Mouse (Mus musculus) heart, embryonic 15.5 days (tissue): ENCODE results near the gene Cactin. TPM values are rescaled to one million over a fixed set of nuclear protein-coding genes. Genes with fewer than 3 reads are reported as not detected.

Source experiments
- ATAC-seq: fragments of 200-750 bp; cut with Nextera tagmentation; replicated peaks from 2 replicates; pipeline ENCODE4 v1.8.0; 2017; ENCODE audit warnings: low read depth, moderate TSS enrichment; ENCODE audit not compliant: insufficient number of reproducible peaks, insufficient read depth, low FRiP score
- H3K27ac ChIP-seq: fragments of 300-500 bp; sonication (generic); 2 replicates; pipeline ENCODE4 v1.5.1; 2015; ENCODE audit warnings: mild to moderate bottlenecking, inconsistent platforms
- H3K27me3 ChIP-seq: fragments of 300-500 bp; sonication (generic); 2 replicates; pipeline ENCODE4 v1.6.1; 2015; ENCODE audit warnings: inconsistent platforms
- H3K36me3 ChIP-seq: fragments of 300-500 bp; sonication (generic); 2 replicates; pipeline ENCODE4 v1.6.1; 2015; ENCODE audit warnings: mild to moderate bottlenecking, inconsistent platforms
- H3K4me1 ChIP-seq: fragments of 300-500 bp; sonication (generic); replicated peaks from 2 replicates; pipeline ENCODE4 v1.6.1; 2015; ENCODE audit warnings: inconsistent platforms
- H3K4me2 ChIP-seq: fragments of 300-500 bp; sonication (generic); 2 replicates; pipeline ENCODE4 v1.6.1; 2015; ENCODE audit warnings: inconsistent platforms, mild to moderate bottlenecking, moderate library complexity
- H3K4me3 ChIP-seq: fragments of 300-500 bp; sonication (generic); 2 replicates; pipeline ENCODE4 v1.5.1; 2015; ENCODE audit warnings: mild to moderate bottlenecking, inconsistent platforms
- H3K9ac ChIP-seq: fragments of 300-500 bp; sonication (generic); 2 replicates; pipeline ENCODE4 v1.6.1; 2015; ENCODE audit warnings: mild to moderate bottlenecking, inconsistent platforms
- H3K9me3 ChIP-seq: fragments of 300-500 bp; sonication (generic); replicated peaks from 2 replicates; pipeline ENCODE4 v1.6.1; 2016; ENCODE audit warnings: inconsistent platforms
- WGBS: fragments of 180-500 bp; shearing (Covaris S2); methylation state at CpG from one replicate; pipeline ENCODE4 v1.1.7; 2015; ENCODE audit warnings: mixed read lengths; 5-methylcytosine and 5-hydroxymethylcytosine counted together
- polyA plus RNA-seq: library from polyadenylated mRNA; unstranded; fragments of >200 nt; fragmentation: Nextera tagmentation; extraction: Ambion mirVana; gene quantifications from 2 replicates; pipeline ENCODE4 v1.2.1, GENCODE M21; 2015

Cactin gene
- polyA plus RNA-seq, 1 experiment from 2014 or later: 23.5 TPM

- WGBS: 2% methylated on average over 7 of the region's 7 CpGs
- H3K4me2 ChIP-seq: no peak overlapping the region
- no peaks in the 10 kb centered on the region for H3K9me3 ChIP-seq
- no peak overlapping the region for H3K27ac ChIP-seq
- H3K36me3 ChIP-seq: no peaks in the 10 kb centered on the region
- H3K9ac ChIP-seq: no peak overlapping the region
- no peak for ATAC-seq
- no peak overlapping the region for H3K4me3 ChIP-seq
- H3K27me3 ChIP-seq: peaks cover 40% of the 10 kb centered on the region
- H3K4me1 ChIP-seq: peaks cover 39% of the 10 kb centered on the region
Measured at GRCm38 (mm10) chr10:81289278-81289677, 31.6 kb upstream of the Cactin start.

- ATAC-seq: no peak
- Histone ChIP-seq H3K27ac (no peak overlapping the region), H3K4me2 (no peak overlapping the region), H3K4me3 (no peak overlapping the region), H3K27me3 (peaks cover 35% of the 10 kb centered on the region), H3K9me3 (no peaks in the 10 kb centered on the region), H3K36me3 (no peaks in the 10 kb centered on the region), H3K9ac (no peak overlapping the region), H3K4me1 (peaks cover 43% of the 10 kb centered on the region)
- WGBS: 58% methylated on average over 14 of the region's 14 CpGs
Measured at GRCm38 (mm10) chr10:81289811-81290210, 31.1 kb upstream of the Cactin start.

GRCm38 (mm10) chr10:81290698-81291460, 30.0 kb upstream of the Cactin start:
- Histone ChIP-seq H3K4me2 (peak overlapping the region; percentile 19; the same call in 1 of the 2 replicates), H3K4me1 (peaks cover 46% of the 10 kb centered on the region), H3K4me3 (peak overlapping the region; percentile 7; the same call in 1 of the 2 replicates), H3K27me3 (peaks cover 29% of the 10 kb centered on the region), H3K27ac (peak overlapping the region; percentile 7; the same call in 1 of the 2 replicates), H3K9me3 (no peaks in the 10 kb centered on the region), H3K9ac (no peak overlapping the region), H3K36me3 (no peaks in the 10 kb centered on the region)
- ATAC-seq: no peak
- 24% methylated on average over 24 of the region's 24 CpGs for WGBS

- Histone ChIP-seq H3K27me3 (peaks cover 29% of the 10 kb centered on the region), H3K9me3 (no peaks in the 10 kb centered on the region), H3K9ac (no peak within 1 kb of the TSS), H3K27ac (peak within 1 kb of the TSS; percentile 7; the same call in 1 of the 2 replicates), H3K4me1 (peaks cover 43% of the 10 kb centered on the region), H3K4me3 (peak within 1 kb of the TSS; percentile 71; the same call in 1 of the 2 replicates), H3K4me2 (peak within 1 kb of the TSS; percentile 19; the same call in 1 of the 2 replicates), H3K36me3 (no peaks in the 10 kb centered on the region)
- 61% methylated on average over 9 of the region's 9 CpGs for WGBS
- no peak for ATAC-seq
Measured at GRCm38 (mm10) chr10:81291511-81292104, 29.3 kb upstream of the Cactin start, which contains the start of gene Tjp3. Gene Tjp3 (minus strand): TSS chr10:81291581.

DNA sequence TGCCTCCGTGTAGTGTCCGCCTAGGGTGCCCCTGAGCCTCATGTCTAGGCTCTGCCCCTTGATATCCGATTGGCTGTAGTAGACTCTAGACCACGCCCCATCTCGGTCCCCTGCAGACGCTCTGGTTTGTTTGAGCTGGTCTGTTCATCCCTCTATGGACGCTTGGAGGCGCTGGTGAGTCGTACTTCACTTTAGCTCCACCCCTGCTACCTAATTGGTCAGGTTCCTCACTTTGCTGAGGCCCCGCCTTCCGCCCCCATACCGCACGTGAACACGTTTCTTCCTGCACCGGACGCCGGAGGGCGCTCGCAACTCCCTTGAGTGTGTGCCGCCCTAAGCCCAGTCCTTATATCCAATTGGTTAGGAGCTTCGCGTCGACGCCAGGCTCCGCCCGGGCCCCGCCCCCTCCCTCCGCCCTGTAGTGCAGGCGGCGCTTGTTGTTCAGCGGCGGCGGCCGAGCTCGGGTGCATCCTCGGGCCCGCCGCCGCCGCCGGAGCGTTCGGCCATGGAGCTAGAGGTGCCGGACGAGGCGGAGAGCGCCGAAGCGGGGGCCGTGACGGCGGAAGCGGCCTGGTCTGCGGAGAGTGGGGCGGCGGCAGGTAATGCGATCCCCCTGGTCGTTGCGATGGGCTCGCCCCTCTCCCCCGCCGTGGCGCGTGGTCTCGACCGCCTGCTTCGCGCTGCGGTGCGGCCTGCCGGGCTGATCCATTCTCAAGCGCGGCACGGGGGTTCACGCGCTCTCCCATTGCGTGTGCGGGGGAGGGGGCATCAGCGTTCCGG, 28.2 kb upstream of the Cactin start, which contains the start of gene Pip5k1c:
Pip5k1c (plus strand) TSS at position 410 of the 780 bp plus-strand sequence.
- WGBS: under 1% methylated on average over 78 of the region's 80 CpGs
- Histone ChIP-seq H3K9ac (peak within 1 kb of the TSS; percentile 87), H3K27ac (peak within 1 kb of the TSS; percentile 88), H3K36me3 (no peaks in the 10 kb centered on the region), H3K4me2 (peak within 1 kb of the TSS; percentile 93), H3K4me1 (peaks cover 49% of the 10 kb centered on the region), H3K27me3 (peaks cover 28% of the 10 kb centered on the region), H3K4me3 (peak within 1 kb of the TSS; percentile 71), H3K9me3 (no peaks in the 10 kb centered on the region)
- ATAC-seq: peak; percentile 95

- no peak for ATAC-seq
- Histone ChIP-seq H3K27ac (peak overlapping the region; percentile 88), H3K36me3 (no peaks in the 10 kb centered on the region), H3K9ac (peak overlapping the region; percentile 87), H3K9me3 (no peaks in the 10 kb centered on the region), H3K4me1 (peaks cover 57% of the 10 kb centered on the region), H3K4me2 (peak overlapping the region; percentile 93), H3K4me3 (peak overlapping the region; percentile 71), H3K27me3 (peaks cover 21% of the 10 kb centered on the region)
- 3% methylated on average over 25 of the region's 25 CpGs for WGBS
Measured at GRCm38 (mm10) chr10:81293334-81294030, 27.4 kb upstream of the Cactin start.

DNA sequence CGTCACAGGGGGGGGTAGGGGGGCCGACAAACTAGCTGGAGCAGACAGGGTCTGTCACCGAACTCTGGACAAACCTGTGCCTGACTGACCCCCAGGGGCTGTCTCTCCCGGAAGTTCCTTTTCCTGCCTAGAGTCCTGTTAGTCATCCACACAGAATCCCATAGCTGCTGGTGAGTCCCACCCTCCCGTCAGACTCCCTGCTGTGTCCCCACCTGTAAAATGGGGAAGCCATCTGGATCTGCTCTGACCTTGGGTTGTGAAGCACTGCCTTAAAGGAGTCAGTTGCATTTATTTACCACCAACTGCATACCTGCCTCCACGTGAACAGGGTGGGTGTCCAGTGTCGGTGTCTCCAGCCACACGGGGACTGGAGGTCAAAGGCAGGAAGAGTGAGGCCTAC, 26.5 kb upstream of the Cactin start:
- Histone ChIP-seq H3K27ac (no peak overlapping the region), H3K9me3 (no peaks in the 10 kb centered on the region), H3K4me1 (peaks cover 60% of the 10 kb centered on the region), H3K36me3 (no peaks in the 10 kb centered on the region), H3K4me2 (peak overlapping the region; percentile 93), H3K4me3 (peak overlapping the region; percentile 71), H3K9ac (peak overlapping the region; percentile 87), H3K27me3 (peaks cover 20% of the 10 kb centered on the region)
- 47% methylated on average over 8 of the region's 8 CpGs for WGBS
- no peak for ATAC-seq

- Histone ChIP-seq H3K27ac (no peak overlapping the region), H3K4me1 (peaks cover 66% of the 10 kb centered on the region), H3K9ac (no peak overlapping the region), H3K4me2 (peak overlapping the region; percentile 93; the same call in 1 of the 2 replicates), H3K9me3 (no peaks in the 10 kb centered on the region), H3K27me3 (peaks cover 12% of the 10 kb centered on the region), H3K36me3 (no peaks in the 10 kb centered on the region), H3K4me3 (no peak overlapping the region)
- ATAC-seq: no peak
- 85% methylated on average over 6 of the region's 6 CpGs for WGBS
Measured at GRCm38 (mm10) chr10:81295185-81295584, 25.7 kb upstream of the Cactin start.

DNA sequence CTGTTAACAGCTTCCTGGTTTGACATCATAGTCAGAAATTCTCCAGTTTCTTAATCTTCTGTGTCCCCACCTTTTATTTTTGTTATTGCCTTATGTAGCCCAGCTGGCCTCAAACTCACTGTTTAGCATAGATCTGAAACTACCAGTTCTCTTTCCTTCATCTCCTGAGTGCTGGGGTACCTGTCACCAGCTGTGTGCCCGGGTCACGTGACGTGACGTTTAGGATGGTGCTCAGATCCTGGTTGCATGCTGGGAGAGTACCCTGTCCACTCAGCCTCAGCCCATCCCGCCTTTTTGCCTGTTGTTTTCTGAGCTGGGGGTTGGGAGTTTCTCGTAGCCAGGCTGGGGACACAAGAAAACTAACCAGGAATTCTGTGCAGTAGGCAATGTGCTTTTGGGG, 23.7 kb upstream of the Cactin start:
- ATAC-seq: no peak
- Histone ChIP-seq H3K9ac (no peak overlapping the region), H3K4me3 (no peak overlapping the region)

DNA sequence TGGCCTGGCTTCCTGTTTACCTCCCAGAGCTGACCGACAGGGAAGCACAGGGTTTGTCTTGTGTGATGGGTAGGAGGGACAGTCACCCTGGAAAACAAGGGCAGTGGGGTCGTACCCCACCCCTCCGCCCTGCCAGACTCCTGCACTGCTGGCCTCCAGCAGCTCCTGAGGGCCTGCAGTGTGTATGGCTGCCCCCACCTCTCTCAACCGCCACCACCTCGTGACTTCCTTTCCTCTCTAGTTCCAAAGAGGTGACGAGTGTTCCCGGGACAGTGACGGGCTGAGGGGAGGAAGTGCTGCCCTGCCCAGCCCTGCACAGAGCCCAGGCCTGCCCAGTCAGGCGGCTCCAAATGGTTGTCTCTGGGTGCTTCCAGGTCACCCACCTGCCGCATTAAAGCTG, 23.1 kb upstream of the Cactin start:
- Histone ChIP-seq H3K9me3 (no peaks in the 10 kb centered on the region), H3K36me3 (no peaks in the 10 kb centered on the region), H3K4me2 (peak overlapping the region; percentile 16; the same call in 1 of the 2 replicates), H3K9ac (peak overlapping the region; percentile 31; the same call in 1 of the 2 replicates), H3K4me3 (no peak overlapping the region), H3K4me1 (peaks cover 79% of the 10 kb centered on the region), H3K27me3 (no peaks in the 10 kb centered on the region), H3K27ac (peak overlapping the region; percentile 75)
- ATAC-seq: peak; percentile 58
- 27% methylated on average over 10 of the region's 10 CpGs for whole genome bisulfite sequencing

More for the DNA sequence above, 23.7 kb upstream of the Cactin start:
- H3K27ac ChIP-seq: peak overlapping the region; percentile 75
- no peaks in the 10 kb centered on the region for H3K36me3 ChIP-seq
- H3K9me3 ChIP-seq: no peaks in the 10 kb centered on the region
- no peaks in the 10 kb centered on the region for H3K27me3 ChIP-seq
- peaks cover 73% of the 10 kb centered on the region for H3K4me1 ChIP-seq
- H3K4me2 ChIP-seq: peak overlapping the region; percentile 16; the same call in 1 of the 2 replicates
- WGBS: 71% methylated on average over 6 of the region's 6 CpGs
